Mouse (Mus musculus) liver, adult (tissue): ENCODE results near the gene Rnf181.

Experiments used
- GATA4 ChIP-seq: IDR thresholded peaks from 2 replicates; pipeline ENCODE4 v1.6.1; 2014; ENCODE audit warnings: mild to moderate bottlenecking, low read length; ENCODE audit not compliant: insufficient replicate concordance

Gene Rnf181

GRCm38 (mm10) chr6:72374820-72375563 lies 8.2 kb upstream of the Rnf181 start:
- no peak for TF ChIP-seq GATA4

- TF ChIP-seq GATA4 = peak; percentile 28; the same call in 1 of the 2 replicates
Measured at GRCm38 (mm10) chr6:72374206-72374605, 7.5 kb upstream of the Rnf181 start.

GRCm38 (mm10) chr6:72373184-72373583 lies 6.4 kb upstream of the Rnf181 start:
- TF ChIP-seq GATA4 = no peak

- no peak for TF ChIP-seq GATA4
Measured at GRCm38 (mm10) chr6:72371571-72371970, 4.8 kb upstream of the Rnf181 start.

- 0 out of 2 replicates have a peak, but pooled peaks have one; percentile 5 for TF ChIP-seq GATA4
Measured at GRCm38 (mm10) chr6:72371147-72371546, 4.4 kb upstream of the Rnf181 start.

- TF ChIP-seq GATA4 = no peak
Measured at GRCm38 (mm10) chr6:72370091-72370490, 3.3 kb upstream of the Rnf181 start.

GRCm38 (mm10) chr6:72369557-72369956 lies 2.8 kb upstream of the Rnf181 start:
- TF ChIP-seq GATA4 = no peak

GRCm38 (mm10) chr6:72367460-72367974 lies 761 bp upstream of the Rnf181 start:
- TF ChIP-seq GATA4 = no peak

GRCm38 (mm10) chr6:72366304-72366703 lies 452 bp downstream of the Rnf181 start:
- no peak for TF ChIP-seq GATA4

- no peak for TF ChIP-seq GATA4
Measured at GRCm38 (mm10) chr6:72364985-72365384, 1.8 kb downstream of the Rnf181 start.

GRCm38 (mm10) chr6:72364009-72364408 lies 2.7 kb downstream of the Rnf181 start:
- TF ChIP-seq GATA4 = no peak

GRCm38 (mm10) chr6:72362132-72363028 lies 4.4 kb downstream of the Rnf181 start:
- no peak for TF ChIP-seq GATA4

- TF ChIP-seq GATA4 = no peak
Measured at GRCm38 (mm10) chr6:72361121-72361551, 5.6 kb downstream of the Rnf181 start.

GRCm38 (mm10) chr6:72360599-72360935 lies 6.2 kb downstream of the Rnf181 start:
- TF ChIP-seq GATA4 = no peak

GRCm38 (mm10) chr6:72359891-72360598 lies 6.7 kb downstream of the Rnf181 start:
- TF ChIP-seq GATA4 = no peak
